12 mouse cellular contexts compared by ENCODE assay signal in genomic region chr4:46448886-46449285, GRCm38 (mm10). TPM values are rescaled to one million over a fixed set of nuclear protein-coding genes. Genes with fewer than 3 reads are reported as not detected.
A peak's percentile ranks its signal among the peaks of the same experiment; 100 is the strongest.
DNase-seq lines count a peak whose midpoint lies in the region; ATAC-seq lines count a peak whose summit lies in the region.
"Had no signal": no experiment of that assay in that cellular context is flagged by ENCODE, and none has a peak within 500 bp of the region (broad histone marks: within the 10 kb centered on the region; RNA-seq: fewer than 3 reads in every experiment).

No protein-coding gene starts in this region.

- peak overlapping the region; percentile 27 for H3K4me2 ChIP-seq in liver, embryonic 11.5 days
- no peak overlapping the region for H3K4me2 ChIP-seq in intestine, embryonic 15.5 days (replicated peaks)

- no peak overlapping the region for H3K4me3 ChIP-seq in liver, embryonic 11.5 days (ENCODE audit: low read depth, low read length)
- H3K4me3 ChIP-seq in intestine, embryonic 15.5 days (replicated peaks) = no peak overlapping the region
- H3K4me3 ChIP-seq: limb, embryonic 10.5 days; megakaryocyte, embryonic 14.5 days had no signal

- H3K4me1 ChIP-seq in liver, embryonic 11.5 days (replicated peaks; ENCODE audit: control insufficient read depth, insufficient read depth, low read length) = peaks cover 37% of the 10 kb centered on the region
- 0 out of 2 replicates have a peak, but pooled peaks cover 4% of the 10 kb centered on the region for H3K4me1 ChIP-seq in intestine, embryonic 15.5 days (replicated peaks)

- H3K9me3 ChIP-seq in liver, embryonic 11.5 days (ENCODE audit: control insufficient read depth, low read length) = no peaks in the 10 kb centered on the region
- no peaks in the 10 kb centered on the region for H3K9me3 ChIP-seq in intestine, embryonic 15.5 days
- H3K9me3 ChIP-seq: limb, embryonic 10.5 days; megakaryocyte, embryonic 14.5 days had no signal

- ATAC-seq in liver, embryonic 11.5 days (replicated peaks; ENCODE audit: low FRiP score) = no peak
- ATAC-seq in intestine, embryonic 15.5 days = no peak

- H3K27ac ChIP-seq in liver, embryonic 11.5 days (ENCODE audit: low read depth, low read length) = peak overlapping the region; percentile 85
- H3K27ac ChIP-seq in intestine, embryonic 15.5 days = no peak overlapping the region
- H3K27ac ChIP-seq: limb, embryonic 10.5 days had no signal

- peak overlapping the region; percentile 60 for H3K9ac ChIP-seq in liver, embryonic 11.5 days (ENCODE audit: low read depth, low read length)
- H3K9ac ChIP-seq in intestine, embryonic 15.5 days = no peak overlapping the region

- 48% methylated on average over 6 of the region's 6 CpGs for WGBS in liver, embryonic 11.5 days
- WGBS in intestine, embryonic 15.5 days = 48% methylated on average over 6 of the region's 6 CpGs

- peak; percentile 21 for DNase-seq in gastrocnemius, postnatal 25 days
- no peak for DNase-seq in gastrocnemius, adult 18-20 months (ENCODE audit: low spot score)
- peak; percentile 34 to 71 for DNase-seq in spleen, postnatal 4 days (ENCODE audit: low spot score in 2 of 2)
- DNase-seq in spleen, adult 12 weeks (ENCODE audit: low spot score) = no peak
- no peak for DNase-seq in liver, embryonic 11.5 days (ENCODE audit: low spot score)
- DNase-seq in lung, postnatal 36 days = no peak
- DNase-seq in natural killer cell, adult 2 months (ENCODE audit: low spot score in 2 of 2) = no peak
- DNase-seq: kidney, adult 11 months had no signal

- H3K36me3 ChIP-seq in liver, embryonic 11.5 days (ENCODE audit: control insufficient read depth, insufficient read depth, low read length) = no peaks in the 10 kb centered on the region
- H3K36me3 ChIP-seq in intestine, embryonic 15.5 days = no peaks in the 10 kb centered on the region

- no peaks in the 10 kb centered on the region for H3K27me3 ChIP-seq in liver, embryonic 11.5 days (replicated peaks; ENCODE audit: control insufficient read depth, insufficient read depth, low read length)
- H3K27me3 ChIP-seq in intestine, embryonic 15.5 days (replicated peaks) = no peaks in the 10 kb centered on the region
- H3K27me3 ChIP-seq: CH12.LX; megakaryocyte, embryonic 14.5 days had no signal

RNA-seq across cellular contexts. Expression of gene Anp32b, which starts 1.8 kb away (rescaled TPM):
- 10 to 100 TPM; 54.1 to 59.9 TPM for total RNA-seq in gastrocnemius, postnatal 25 days (2021)
- total RNA-seq in gastrocnemius, adult 18-20 months (2021) = 10 to 100 TPM; 63.2 to 66.2 TPM
- 586 and 618 TPM in 2 replicates for polyA plus RNA-seq in liver, embryonic 11.5 days (2014; fragmentation: Nextera tagmentation; extraction: Ambion mirVana)
- polyA plus RNA-seq in intestine, embryonic 15.5 days (2015; fragmentation: Nextera tagmentation; extraction: Ambion mirVana) = 260 and 262 TPM in 2 replicates

RNA-seq across cellular contexts. Expression of gene Hemgn, which starts 35.6 kb away (rescaled TPM):
- total RNA-seq in gastrocnemius, postnatal 25 days (2021) = not detected
- not detected for total RNA-seq in gastrocnemius, adult 18-20 months (2021)
- polyA plus RNA-seq in liver, embryonic 11.5 days (2014; fragmentation: Nextera tagmentation; extraction: Ambion mirVana) = 206 and 233 TPM in 2 replicates
- 4.8 and 6.4 TPM in 2 replicates for polyA plus RNA-seq in intestine, embryonic 15.5 days (2015; fragmentation: Nextera tagmentation; extraction: Ambion mirVana)
- total RNA-seq: CH12.LX had no signal

RNA-seq across cellular contexts. Expression of gene Nans, which starts 40.2 kb away (rescaled TPM):
- total RNA-seq in gastrocnemius, postnatal 25 days (2021) = 10 to 100 TPM; 16.9 to 21.1 TPM
- 10 to 100 TPM; 17.6 to 19.9 TPM for total RNA-seq in gastrocnemius, adult 18-20 months (2021)
- polyA plus RNA-seq in liver, embryonic 11.5 days (2014; fragmentation: Nextera tagmentation; extraction: Ambion mirVana) = 108 and 109 TPM in 2 replicates
- polyA plus RNA-seq in intestine, embryonic 15.5 days (2015; fragmentation: Nextera tagmentation; extraction: Ambion mirVana) = 102 and 113 TPM in 2 replicates

RNA-seq across cellular contexts. Expression of gene Trmo, which starts 59.6 kb away (rescaled TPM):
- 1 to 10 TPM; 2.9 to 3.1 TPM for total RNA-seq in gastrocnemius, postnatal 25 days (2021)
- total RNA-seq in gastrocnemius, adult 18-20 months (2021) = 1 to 10 TPM; 2.6 to 3.1 TPM
- 14.1 and 14.7 TPM in 2 replicates for polyA plus RNA-seq in liver, embryonic 11.5 days (2014; fragmentation: Nextera tagmentation; extraction: Ambion mirVana)
- 11.2 and 11.5 TPM in 2 replicates for polyA plus RNA-seq in intestine, embryonic 15.5 days (2015; fragmentation: Nextera tagmentation; extraction: Ambion mirVana)

Comparison
In these comparisons a context has a peak if more than half of its experiments do, and no peak if none do; other contexts are left out.
1. DNase-seq: peak in gastrocnemius, postnatal 25 days (single experiment) and spleen, postnatal 4 days (2 of 2); none in gastrocnemius, adult 18-20 months (single experiment), spleen, adult 12 weeks (single experiment), liver, embryonic 11.5 days (single experiment), lung, postnatal 36 days (single experiment) and natural killer cell, adult 2 months (0 of 2).